Mouse (Mus musculus) spleen, adult 2 months (tissue): Measurements from ENCODE around the gene Lingo2.

ENCODE experiments used
- CTCF ChIP-seq: fragments of 200-500 bp; IDR thresholded peaks from 2 replicates; pipeline ENCODE4 v1.5.1; 2011; ENCODE audit warnings: mild to moderate bottlenecking, inconsistent platforms; ENCODE audit not compliant: insufficient read depth, insufficient read length, insufficient replicate concordance; ENCODE audit errors: extremely low read depth
- POLR2A ChIP-seq: fragments of 200-500 bp; IDR thresholded peaks from 2 replicates; pipeline ENCODE4 v1.6.1; 2011; ENCODE audit warnings: low read depth, low read length, inconsistent platforms

GRCm38 (mm10) chr4:36659920-36660319, 291.6 kb downstream of the Lingo2 start:
- no peak for TF ChIP-seq CTCF
- no peak for TF ChIP-seq POLR2A
